Mouse (Mus musculus) retina, embryonic 14.5 days (tissue): Measurements from ENCODE around the gene Gramd4.
"Not testable (repeated sequence)": the region's sequence is repeated elsewhere in the genome, so short reads cannot be mapped to it uniquely, and the experiment has no call there.

Experiments
- DNase-seq: peaks from one replicate; pipeline ENCODE4 v3.0.0-alpha.2; 2015; ENCODE audit warnings: low spot score

Gene Gramd4

GRCm38 (mm10) chr15:86117115-86118100 is 59.9 kb downstream of the Gramd4 start:
- DNase-seq, result peak; percentile 39

GRCm38 (mm10) chr15:86119186-86119585 is 61.7 kb downstream of the Gramd4 start:
- no peak for DNase-seq

GRCm38 (mm10) chr15:86122261-86122949 is 64.9 kb downstream of the Gramd4 start:
- DNase-seq, result no peak

DNA sequence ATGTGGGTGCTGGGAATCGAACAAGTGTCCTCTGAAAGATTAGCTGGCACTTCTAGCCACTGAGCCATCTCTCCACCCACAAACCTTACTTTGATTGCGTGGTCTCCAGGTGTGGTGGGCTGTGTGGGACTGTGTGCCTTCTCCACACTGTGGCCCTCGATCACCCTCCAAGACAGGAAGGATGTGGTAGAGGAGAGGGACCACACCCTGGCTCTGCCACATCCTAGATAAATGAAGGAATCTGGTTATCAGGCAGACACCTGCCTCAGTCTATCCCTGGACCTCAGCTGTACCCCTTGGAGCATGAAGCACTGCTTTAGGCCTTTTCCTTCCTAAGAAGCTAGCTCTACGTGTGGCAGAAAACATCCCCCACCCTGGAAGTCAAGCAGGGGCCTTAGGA is 65.9 kb downstream of the Gramd4 start:
- DNase-seq, result no peak

GRCm38 (mm10) chr15:86124359-86124758 is 66.9 kb downstream of the Gramd4 start:
- peak; percentile 84 for DNase-seq

DNA sequence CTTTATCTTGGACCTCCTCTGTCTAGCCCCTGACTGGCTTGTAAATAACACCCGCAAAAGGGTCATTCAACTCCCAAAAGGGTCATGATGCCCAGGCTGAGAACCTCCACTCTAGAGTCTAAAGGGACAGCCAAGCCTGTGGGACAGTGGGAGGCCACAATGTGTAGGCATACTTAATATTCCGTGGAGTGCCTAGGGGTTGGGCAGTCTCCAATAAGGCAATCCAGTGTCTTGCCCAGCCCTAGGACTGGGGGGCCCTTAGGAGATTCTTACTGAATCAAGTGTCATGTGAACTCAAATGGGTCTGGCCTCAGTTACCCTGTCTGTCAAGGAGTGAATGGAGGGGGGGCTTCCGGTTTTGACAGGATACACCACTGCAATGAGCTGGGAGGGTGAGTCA is 71.5 kb downstream of the Gramd4 start:
- DNase-seq, result no peak

- DNase-seq, result no peak
Measured at GRCm38 (mm10) chr15:86130657-86131056, 73.2 kb downstream of the Gramd4 start.

DNA sequence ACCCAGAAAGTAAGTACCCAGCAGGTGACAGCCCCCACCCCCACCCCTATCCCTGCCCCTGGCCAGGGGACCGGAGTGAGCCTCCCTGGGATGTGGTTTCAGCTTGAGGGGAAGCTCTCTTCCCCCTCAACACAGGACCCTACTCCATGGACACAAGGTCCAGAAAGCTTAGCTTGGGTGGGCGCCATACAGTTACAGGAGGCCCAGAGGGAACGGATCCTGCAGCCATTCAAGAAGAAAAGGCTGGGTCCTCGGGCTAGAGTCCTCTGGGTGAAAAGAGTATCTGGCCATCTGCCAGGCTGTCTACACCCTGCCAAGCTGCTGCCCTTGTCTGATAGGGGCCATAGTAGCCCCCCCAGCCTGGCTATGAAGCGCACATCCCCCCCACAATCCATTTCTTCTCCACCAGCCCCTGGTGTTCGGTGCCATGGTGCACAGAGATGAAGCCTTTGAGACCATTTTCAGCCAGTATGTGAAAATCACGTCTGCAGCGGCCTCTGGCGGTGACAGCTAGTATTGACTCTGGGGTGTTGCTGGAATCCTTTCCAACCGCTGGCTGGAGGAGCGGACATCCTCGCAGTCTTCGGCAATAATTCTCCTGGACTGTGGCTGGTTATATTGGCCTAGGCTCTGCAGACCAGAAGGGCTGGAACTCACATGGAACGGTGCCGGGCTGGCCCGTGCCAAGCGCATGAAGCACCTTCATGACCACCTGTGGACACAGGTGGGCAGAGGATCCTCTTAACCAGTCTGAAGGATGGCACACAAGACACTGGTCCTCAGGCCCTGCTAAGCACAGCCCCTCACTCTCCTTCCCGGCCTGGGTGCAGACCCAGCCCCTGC is 77.7 kb downstream of the Gramd4 start:
- DNase-seq, result peak; percentile 93

DNA sequence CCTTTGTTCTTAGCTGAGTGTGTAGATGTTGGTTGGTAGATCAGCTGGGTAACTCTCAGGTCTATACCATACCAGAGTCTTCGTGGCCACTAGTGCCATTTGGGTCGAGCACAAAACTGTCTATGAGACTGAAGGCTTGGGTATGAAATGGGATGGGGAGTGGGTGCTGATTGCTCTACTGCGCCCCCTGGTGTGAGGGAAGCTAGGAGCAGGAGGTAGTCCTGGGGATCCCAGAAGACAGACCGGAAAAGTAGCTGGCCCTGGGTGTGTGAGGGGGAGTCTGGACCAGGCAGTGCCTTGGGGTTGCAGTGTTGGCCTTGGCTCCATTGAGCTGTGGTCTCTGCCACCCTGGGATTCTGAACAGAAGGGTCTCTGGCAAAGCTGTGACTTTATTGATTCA is 80.1 kb downstream of the Gramd4 start:
- DNase-seq, result peak; percentile 46

GRCm38 (mm10) chr15:86140323-86140722 is 82.8 kb downstream of the Gramd4 start:
- DNase-seq, result peak; percentile 84

GRCm38 (mm10) chr15:86144577-86144976 is 87.1 kb downstream of the Gramd4 start:
- no peak for DNase-seq

- DNase-seq, result no peak
Measured at GRCm38 (mm10) chr15:86145046-86145445, 87.6 kb downstream of the Gramd4 start.

DNA sequence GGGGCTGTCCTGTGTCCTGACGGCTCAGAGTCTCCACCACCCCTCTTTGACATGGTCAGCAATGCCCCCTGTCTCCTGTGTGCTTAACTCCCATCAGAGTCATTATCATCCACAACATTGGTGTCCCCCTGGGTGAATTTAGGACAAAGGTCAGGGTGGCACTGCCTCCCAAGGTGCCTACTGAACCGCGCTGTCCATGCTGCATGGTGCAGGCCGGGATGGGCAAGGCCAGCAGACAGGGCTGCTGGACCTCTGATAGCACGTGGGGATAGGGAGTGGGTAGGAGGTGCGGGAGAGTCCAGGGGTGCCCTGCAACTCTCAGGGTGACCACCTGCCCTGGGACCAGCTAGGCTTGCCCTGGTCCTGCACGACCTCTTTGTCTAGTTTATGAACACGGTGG is 89.4 kb downstream of the Gramd4 start:
- DNase-seq, result no peak

GRCm38 (mm10) chr15:86150593-86150992 is 93.1 kb downstream of the Gramd4 start:
- DNase-seq, result no peak

DNA sequence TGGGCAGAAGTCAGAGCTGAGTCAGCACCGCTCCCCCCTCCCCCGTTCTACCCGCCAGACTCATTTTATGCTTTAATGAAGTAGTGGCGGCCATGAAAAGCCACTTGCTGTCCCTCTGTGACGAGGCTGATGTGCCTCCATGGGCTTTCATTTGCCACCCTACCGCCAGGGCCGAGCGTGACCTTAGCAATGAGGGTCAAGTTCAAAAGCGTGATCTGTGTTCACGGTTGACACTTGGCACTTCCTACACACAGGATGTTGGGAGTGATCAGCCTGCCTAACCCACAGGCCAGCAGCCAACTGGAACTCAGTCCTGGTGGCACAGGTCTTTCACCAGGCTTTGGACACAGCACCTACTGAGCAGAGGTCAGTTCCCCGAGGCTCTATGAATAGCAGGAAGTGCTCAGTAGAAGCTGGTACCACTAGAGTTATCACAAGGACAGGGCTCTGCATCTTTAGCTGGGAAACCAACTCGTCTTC is 96.0 kb downstream of the Gramd4 start:
- DNase-seq, result no peak

- no peak for DNase-seq
Measured at GRCm38 (mm10) chr15:86156492-86156891, 99.0 kb downstream of the Gramd4 start.

GRCm38 (mm10) chr15:86159093-86159492 is 101.6 kb downstream of the Gramd4 start:
- DNase-seq, result no peak

DNA sequence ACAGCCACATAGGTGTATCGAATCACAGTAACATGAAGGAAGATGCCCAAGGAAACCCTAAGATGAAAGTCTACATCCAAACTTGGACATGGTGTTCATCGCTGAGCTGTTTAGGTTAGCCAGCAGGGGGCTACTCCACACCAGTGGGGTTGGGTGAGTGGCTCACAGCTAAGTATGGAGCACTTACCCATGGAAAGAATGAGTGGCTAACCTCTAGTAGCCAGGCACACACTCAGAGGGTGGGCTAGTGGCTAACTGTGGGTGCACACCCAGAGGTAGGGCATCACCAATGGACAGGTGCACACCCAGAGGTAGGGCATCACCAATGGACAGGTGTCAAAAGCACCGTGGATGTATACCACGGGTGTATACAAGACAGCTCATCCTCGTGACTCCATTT is 102.2 kb downstream of the Gramd4 start:
- DNase-seq, result no peak

DNA sequence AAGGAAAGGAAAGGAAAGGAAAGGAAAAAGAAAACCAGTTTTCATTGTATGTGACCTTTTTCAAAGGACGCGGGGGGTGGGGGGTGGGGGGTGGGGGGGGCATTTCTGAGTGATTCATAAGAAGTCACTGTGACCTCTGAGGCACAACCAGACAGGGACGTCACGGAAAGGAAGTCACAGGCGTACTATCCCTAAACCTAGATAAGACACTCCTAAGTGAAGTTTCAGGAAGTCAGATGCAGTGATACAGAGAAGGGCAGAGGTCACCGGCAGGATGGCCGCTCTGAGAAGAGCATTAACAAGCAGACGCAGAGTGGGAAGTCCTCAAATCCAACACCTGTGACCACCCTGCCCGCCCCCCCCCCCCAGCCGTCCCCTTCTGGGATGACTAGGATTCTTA is 103.4 kb downstream of the Gramd4 start:
- no peak for DNase-seq

DNA sequence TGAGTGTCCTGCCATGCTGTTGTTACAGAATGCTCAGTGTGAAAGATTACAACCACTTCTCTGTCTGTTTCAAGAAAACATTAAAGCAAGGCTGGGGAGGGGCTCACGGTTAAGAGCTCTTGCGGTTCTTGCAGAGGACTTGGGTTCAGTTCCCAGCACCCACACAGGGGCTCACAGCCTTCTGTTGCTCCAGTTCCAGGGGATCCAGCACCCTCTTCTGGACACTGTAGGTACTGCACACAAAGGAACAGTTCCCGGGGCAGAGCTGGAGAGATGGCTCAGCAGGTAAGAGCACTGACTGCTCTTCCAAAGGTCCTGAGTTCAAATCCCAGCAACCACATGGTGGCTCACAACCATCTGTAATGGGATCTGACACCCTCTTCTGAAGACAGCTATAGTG is 104.3 kb downstream of the Gramd4 start:
- not testable (repeated sequence) for DNase-seq

- DNase-seq, result no peak
Measured at GRCm38 (mm10) chr15:86164718-86165345, 107.3 kb downstream of the Gramd4 start.
